Mouse (Mus musculus): ENCODE results near the gene Phf23. TPM values are rescaled to one million over a fixed set of nuclear protein-coding genes. Genes with fewer than 3 reads are reported as not detected.
A peak's percentile ranks its signal among the peaks of the same experiment; 100 is the strongest.

Gene Phf23
- total and polyA plus RNA-seq, 3 experiments, result 11.5 to 22.8 (median 18.1) TPM

DNA sequence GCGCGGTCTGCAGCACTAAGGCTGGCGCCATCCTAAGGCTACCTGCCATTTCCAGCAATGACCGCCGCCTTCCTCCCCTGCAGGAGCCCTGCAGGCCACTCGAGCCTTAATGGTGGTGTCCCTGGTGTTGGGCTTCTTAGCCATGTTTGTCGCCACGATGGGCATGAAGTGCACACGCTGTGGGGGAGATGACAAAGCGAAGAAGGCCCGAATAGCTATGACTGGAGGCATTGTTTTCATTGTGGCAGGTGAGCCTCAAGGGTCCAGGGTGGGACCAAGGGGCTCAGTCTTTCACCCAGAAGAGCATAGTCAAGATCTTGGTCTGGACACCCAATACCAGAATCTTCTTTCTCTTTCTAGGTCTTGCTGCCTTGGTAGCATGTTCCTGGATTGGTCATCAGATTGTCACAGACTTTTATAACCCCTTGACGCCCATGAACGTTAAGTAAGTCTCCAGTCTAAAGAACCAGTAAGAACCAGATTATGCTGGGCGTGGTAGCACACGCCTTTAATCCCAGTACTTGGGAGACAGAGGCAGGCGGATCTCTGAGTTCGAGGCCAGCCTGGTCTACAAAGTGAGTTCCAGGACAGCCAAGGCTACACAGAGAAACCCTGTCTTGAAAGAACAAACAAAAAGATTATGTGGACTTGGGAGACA is 28.6 kb upstream of the Phf23 start:
- no peak for TF ChIP-seq EP300 (IDR thresholded peaks at IDR 0.05; ENCODE audit: insufficient read depth, low read depth, low read length)
- TF ChIP-seq CTCF (IDR thresholded peaks at IDR 0.05), result no peak
- no peak; the same call in 1 of the 2 replicates for TF ChIP-seq POLR2A (IDR thresholded peaks at IDR 0.05; ENCODE audit: insufficient read depth, low read depth, low read length)
- 38% methylated on average over 17 of the region's 17 CpGs for WGBS
- H3K27ac ChIP-seq, result no peak overlapping the region
- no peaks in the 10 kb centered on the region for H3K36me3 ChIP-seq (ENCODE audit: control insufficient read depth, insufficient read depth, low read length)
- peaks cover 11% of the 10 kb centered on the region for H3K27me3 ChIP-seq (ENCODE audit: control insufficient read depth, insufficient read depth, low read length)
- H3K4me1 ChIP-seq (ENCODE audit: control insufficient read depth, insufficient read depth, low read length), result peaks cover 2% of the 10 kb centered on the region; the same call in 1 of the 2 replicates
- peak overlapping the region; percentile 35 for H3K4me3 ChIP-seq
- no peaks in the 10 kb centered on the region for H3K79me2 ChIP-seq (replicated peaks; ENCODE audit: control insufficient read depth, insufficient read depth, low read length)
- intact Hi-C loops (cut with DNase I), result no loop called here
- no peak for DNase-seq
- peak overlapping the region; percentile 51 for H3K9ac ChIP-seq (ENCODE audit: low read depth, low read length)

DNA sequence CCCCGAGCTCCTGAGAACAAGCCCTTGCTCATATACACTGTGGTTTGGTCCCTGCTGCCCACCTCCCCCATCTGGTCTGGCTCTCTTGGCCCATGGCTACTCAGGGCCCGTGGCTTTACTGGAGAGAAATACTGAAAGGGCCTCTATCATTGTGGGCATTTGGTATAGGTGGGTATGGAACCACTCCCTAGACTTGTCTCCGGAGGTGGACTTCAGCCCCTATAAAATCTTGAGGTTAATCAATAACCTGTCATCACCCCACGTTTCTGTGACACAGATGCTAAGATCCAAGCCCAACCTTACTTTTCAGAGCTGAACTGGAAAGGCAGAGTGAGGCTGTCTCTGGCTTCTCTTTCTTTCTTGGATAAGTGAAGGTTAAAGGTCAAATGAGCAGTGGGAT is 26.8 kb upstream of the Phf23 start:
- TF ChIP-seq CTCF (IDR thresholded peaks at IDR 0.05) (no peak), EP300 (IDR thresholded peaks at IDR 0.05; ENCODE audit: insufficient read depth, low read depth, low read length) (no peak), POLR2A (IDR thresholded peaks at IDR 0.05; ENCODE audit: insufficient read depth, low read depth, low read length) (no peak)
- Histone ChIP-seq H3K36me3 (ENCODE audit: control insufficient read depth, insufficient read depth, low read length) (no peaks in the 10 kb centered on the region), H3K79me2 (replicated peaks; ENCODE audit: control insufficient read depth, insufficient read depth, low read length) (no peaks in the 10 kb centered on the region), H3K27me3 (ENCODE audit: control insufficient read depth, insufficient read depth, low read length) (peaks cover 11% of the 10 kb centered on the region), H3K4me3 (no peak overlapping the region), H3K27ac (no peak overlapping the region), H3K4me1 (ENCODE audit: control insufficient read depth, insufficient read depth, low read length) (peaks cover 2% of the 10 kb centered on the region; the same call in 1 of the 2 replicates), H3K9ac (ENCODE audit: low read depth, low read length) (no peak overlapping the region)
- DNase-seq, result no peak
- WGBS, result 80% methylated on average over 4 of the region's 4 CpGs
- intact Hi-C loops (cut with DNase I), result no loop called here

DNA sequence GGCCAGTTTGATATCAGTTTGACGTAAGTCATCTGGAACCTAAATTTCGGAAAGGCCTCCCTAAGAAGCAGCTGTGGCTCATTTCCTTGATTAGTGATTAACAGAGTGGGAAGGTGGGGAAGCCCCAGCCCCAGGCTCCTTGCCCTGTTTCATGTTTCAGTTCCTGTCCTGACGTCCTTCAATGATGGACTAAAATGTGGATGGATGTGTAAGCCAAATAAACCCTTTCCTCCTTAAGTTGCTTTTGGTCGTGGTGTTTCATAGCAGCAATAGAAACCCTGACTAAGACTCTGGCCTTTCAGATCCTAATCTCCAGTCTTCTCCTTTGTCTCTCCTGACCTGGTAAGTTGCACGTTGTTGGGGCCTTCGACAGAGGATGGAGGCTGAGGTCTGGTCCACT is 25.4 kb upstream of the Phf23 start:
- DNase-seq, result no peak
- no peak overlapping the region for H3K27ac ChIP-seq
- peaks cover 2% of the 10 kb centered on the region; the same call in 1 of the 2 replicates for H3K4me1 ChIP-seq (ENCODE audit: control insufficient read depth, insufficient read depth, low read length)
- no peaks in the 10 kb centered on the region for H3K79me2 ChIP-seq (replicated peaks; ENCODE audit: control insufficient read depth, insufficient read depth, low read length)
- H3K36me3 ChIP-seq (ENCODE audit: control insufficient read depth, insufficient read depth, low read length), result no peaks in the 10 kb centered on the region
- no peak for TF ChIP-seq EP300 (IDR thresholded peaks at IDR 0.05; ENCODE audit: insufficient read depth, low read depth, low read length)
- TF ChIP-seq CTCF (IDR thresholded peaks at IDR 0.05), result no peak
- TF ChIP-seq POLR2A (IDR thresholded peaks at IDR 0.05; ENCODE audit: insufficient read depth, low read depth, low read length), result no peak
- intact Hi-C loops (cut with DNase I), result no loop called here
- no peak overlapping the region for H3K9ac ChIP-seq (ENCODE audit: low read depth, low read length)
- H3K4me3 ChIP-seq, result no peak overlapping the region
- H3K27me3 ChIP-seq (ENCODE audit: control insufficient read depth, insufficient read depth, low read length), result peaks cover 7% of the 10 kb centered on the region
- 75% methylated on average over 6 of the region's 6 CpGs for WGBS

DNA sequence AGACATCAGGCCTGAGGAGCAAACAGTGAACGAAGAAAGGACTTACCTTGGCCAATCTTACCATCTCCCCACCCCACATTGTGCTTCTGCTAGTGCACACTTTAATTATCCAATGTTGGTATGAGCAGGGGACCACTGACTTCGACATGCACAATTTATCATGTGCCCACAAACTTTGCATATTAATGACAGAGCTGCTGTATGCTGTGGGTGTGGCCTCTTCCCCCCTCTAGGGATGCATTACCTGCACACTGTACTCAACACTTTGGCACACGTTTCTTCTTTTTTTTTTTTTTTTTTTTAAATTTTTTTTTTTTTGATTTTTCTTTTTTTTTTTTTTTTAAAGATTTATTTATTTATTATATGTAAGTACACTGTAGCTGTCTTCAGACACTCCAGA is 24.8 kb upstream of the Phf23 start:
- peaks cover 4% of the 10 kb centered on the region; the same call in 1 of the 2 replicates for H3K27me3 ChIP-seq (ENCODE audit: control insufficient read depth, insufficient read depth, low read length)
- no peak for TF ChIP-seq POLR2A (IDR thresholded peaks at IDR 0.05; ENCODE audit: insufficient read depth, low read depth, low read length)
- TF ChIP-seq EP300 (IDR thresholded peaks at IDR 0.05; ENCODE audit: insufficient read depth, low read depth, low read length), result no peak
- no peak for TF ChIP-seq CTCF (IDR thresholded peaks at IDR 0.05)
- DNase-seq, result no peak
- no peak overlapping the region for H3K4me3 ChIP-seq
- H3K27ac ChIP-seq, result no peak overlapping the region
- intact Hi-C loops (cut with DNase I), result no loop called here
- 79% methylated on average over 3 of the region's 3 CpGs for WGBS
- no peaks in the 10 kb centered on the region for H3K36me3 ChIP-seq (ENCODE audit: control insufficient read depth, insufficient read depth, low read length)
- peaks cover 2% of the 10 kb centered on the region; the same call in 1 of the 2 replicates for H3K4me1 ChIP-seq (ENCODE audit: control insufficient read depth, insufficient read depth, low read length)
- H3K9ac ChIP-seq (ENCODE audit: low read depth, low read length), result no peak overlapping the region
- H3K79me2 ChIP-seq (replicated peaks; ENCODE audit: control insufficient read depth, insufficient read depth, low read length), result no peaks in the 10 kb centered on the region

DNA sequence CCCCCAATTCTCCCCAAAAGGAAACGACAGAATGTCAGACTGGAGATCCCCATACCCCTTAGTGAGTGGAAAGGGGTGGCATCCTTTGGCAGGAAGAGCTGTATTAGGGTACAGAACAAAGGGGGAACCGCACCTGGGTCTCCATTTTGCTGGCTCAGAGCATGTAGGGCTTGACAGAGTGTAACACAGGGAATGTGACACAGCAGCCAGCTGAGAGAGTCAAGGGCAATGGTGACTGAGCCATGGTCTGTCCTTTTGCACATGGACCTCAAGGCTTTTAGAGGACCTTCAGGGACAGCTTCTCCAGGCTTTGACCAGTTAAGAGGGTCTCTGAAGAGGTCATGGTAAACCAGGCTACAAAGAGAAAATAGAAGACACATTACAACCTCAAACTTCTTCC is 20.7 kb upstream of the Phf23 start:
- TF ChIP-seq CTCF (IDR thresholded peaks at IDR 0.05), result no peak
- TF ChIP-seq POLR2A (IDR thresholded peaks at IDR 0.05; ENCODE audit: insufficient read depth, low read depth, low read length), result no peak
- TF ChIP-seq EP300 (IDR thresholded peaks at IDR 0.05; ENCODE audit: insufficient read depth, low read depth, low read length), result no peak
- H3K4me1 ChIP-seq (ENCODE audit: control insufficient read depth, insufficient read depth, low read length), result no peaks in the 10 kb centered on the region; the same call in 1 of the 2 replicates
- H3K27me3 ChIP-seq (ENCODE audit: control insufficient read depth, insufficient read depth, low read length), result no peaks in the 10 kb centered on the region
- no peak for DNase-seq
- H3K27ac ChIP-seq, result no peak overlapping the region
- no peak overlapping the region for H3K9ac ChIP-seq (ENCODE audit: low read depth, low read length)
- WGBS, result 97% methylated on average over 2 of the region's 2 CpGs
- intact Hi-C loops (cut with DNase I), result no loop called here
- H3K4me3 ChIP-seq, result no peak overlapping the region
- peaks cover 3% of the 10 kb centered on the region for H3K36me3 ChIP-seq (ENCODE audit: control insufficient read depth, insufficient read depth, low read length)
- no peaks in the 10 kb centered on the region for H3K79me2 ChIP-seq (replicated peaks; ENCODE audit: control insufficient read depth, insufficient read depth, low read length)

DNA sequence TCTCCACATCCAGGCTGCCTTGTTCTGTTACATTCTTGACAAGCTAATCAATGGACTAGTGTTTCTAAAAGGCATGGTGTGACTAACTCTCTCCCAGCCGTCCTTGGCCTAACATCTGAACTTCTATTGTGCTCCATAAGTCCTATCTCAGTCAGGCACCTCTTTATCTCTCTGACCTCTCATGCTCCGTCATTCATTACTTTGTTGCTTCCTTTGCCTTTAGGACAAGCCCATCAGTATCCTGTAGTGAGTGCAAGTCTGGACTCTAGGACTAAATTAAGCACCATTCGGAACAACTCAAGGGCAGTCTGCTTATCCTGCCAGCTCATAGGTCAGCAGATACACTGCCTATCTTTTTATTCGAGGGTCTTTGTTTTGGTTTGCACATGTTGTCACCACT is 19.3 kb upstream of the Phf23 start:
- TF ChIP-seq CTCF (IDR thresholded peaks at IDR 0.05) (no peak), EP300 (IDR thresholded peaks at IDR 0.05; ENCODE audit: insufficient read depth, low read depth, low read length) (no peak), POLR2A (IDR thresholded peaks at IDR 0.05; ENCODE audit: insufficient read depth, low read depth, low read length) (no peak)
- WGBS, result 48% methylated on average over 4 of the region's 4 CpGs
- Histone ChIP-seq H3K27me3 (ENCODE audit: control insufficient read depth, insufficient read depth, low read length) (no peaks in the 10 kb centered on the region), H3K79me2 (replicated peaks; ENCODE audit: control insufficient read depth, insufficient read depth, low read length) (0 out of 2 replicates have a peak, but pooled peaks cover 1% of the 10 kb centered on the region), H3K4me3 (no peak overlapping the region), H3K36me3 (ENCODE audit: control insufficient read depth, insufficient read depth, low read length) (peaks cover 3% of the 10 kb centered on the region), H3K27ac (no peak overlapping the region), H3K4me1 (ENCODE audit: control insufficient read depth, insufficient read depth, low read length) (no peaks in the 10 kb centered on the region; the same call in 1 of the 2 replicates), H3K9ac (ENCODE audit: low read depth, low read length) (no peak overlapping the region)
- intact Hi-C loops (cut with DNase I), result no loop called here
- DNase-seq, result no peak
